Mouse (Mus musculus) forebrain, embryonic 13.5 days (tissue): ENCODE measurements at regions not wholly inside any gene's neighbourhood (a gene's known extent, or its start where the extent isn't known, plus 50 kb on each side); places are given as distances from the start of the nearest gene placed in this dataset.

Experiments
- ATAC-seq: fragments of 200-750 bp; cut with Nextera tagmentation; 2 replicates; pipeline ENCODE4 v1.8.0; 2017
- H3K27ac ChIP-seq: fragments of 300-500 bp; sonication (generic); 2 replicates; pipeline ENCODE4 v1.5.1; 2015; ENCODE audit warnings: inconsistent platforms, mild to moderate bottlenecking, moderate library complexity
- H3K27me3 ChIP-seq: fragments of 300-500 bp; sonication (generic); 2 replicates; pipeline ENCODE4 v1.6.1; 2015; ENCODE audit warnings: mild to moderate bottlenecking, inconsistent platforms
- H3K36me3 ChIP-seq: fragments of 300-500 bp; sonication (generic); 2 replicates; pipeline ENCODE4 v1.6.1; 2015; ENCODE audit warnings: mild to moderate bottlenecking, inconsistent platforms; ENCODE audit not compliant: poor library complexity, severe bottlenecking
- H3K4me1 ChIP-seq: fragments of 300-500 bp; sonication (generic); 2 replicates; pipeline ENCODE4 v1.6.1; 2015; ENCODE audit warnings: inconsistent platforms
- H3K4me2 ChIP-seq: fragments of 300-500 bp; sonication (generic); 2 replicates; pipeline ENCODE4 v1.6.1; 2015; ENCODE audit warnings: inconsistent platforms, mild to moderate bottlenecking, moderate library complexity
- H3K4me3 ChIP-seq: fragments of 300-500 bp; sonication (generic); 2 replicates; pipeline ENCODE4 v1.5.1; 2015; ENCODE audit warnings: mild to moderate bottlenecking, inconsistent platforms
- H3K9ac ChIP-seq: fragments of 300-500 bp; sonication (generic); 2 replicates; pipeline ENCODE4 v1.6.1; 2015; ENCODE audit warnings: mild to moderate bottlenecking, inconsistent platforms
- H3K9me3 ChIP-seq: fragments of 300-500 bp; sonication (generic); replicated peaks from 2 replicates; pipeline ENCODE4 v1.6.1; 2016; ENCODE audit warnings: inconsistent platforms
- WGBS: fragments of 180-500 bp; shearing (Covaris S2); methylation state at CpG from one replicate; pipeline ENCODE4 v1.1.7; 2015; 5-methylcytosine and 5-hydroxymethylcytosine counted together

GRCm38 (mm10) chr10:114325097-114325496, 477.0 kb downstream of the Trhde start:
- Histone ChIP-seq H3K9ac (no peak overlapping the region), H3K9me3 (no peaks in the 10 kb centered on the region), H3K4me1 (no peaks in the 10 kb centered on the region), H3K4me2 (no peak overlapping the region), H3K4me3 (no peak overlapping the region), H3K27me3 (no peaks in the 10 kb centered on the region), H3K27ac (no peak overlapping the region), H3K36me3 (no peaks in the 10 kb centered on the region)
- 83% methylated on average over 3 of the region's 3 CpGs for WGBS
- ATAC-seq, result peak; percentile 51; the same call in 1 of the 2 replicates

GRCm38 (mm10) chr10:114321510-114321909, 480.6 kb downstream of the Trhde start:
- no peak overlapping the region for H3K9ac ChIP-seq
- WGBS, result 79% methylated on average over 4 of the region's 4 CpGs
- no peaks in the 10 kb centered on the region for H3K27me3 ChIP-seq
- no peaks in the 10 kb centered on the region for H3K9me3 ChIP-seq
- no peak overlapping the region for H3K4me3 ChIP-seq
- no peaks in the 10 kb centered on the region for H3K4me1 ChIP-seq
- ATAC-seq, result peak; percentile 48; the same call in 1 of the 2 replicates
- no peak overlapping the region for H3K4me2 ChIP-seq
- no peak overlapping the region for H3K27ac ChIP-seq
- no peaks in the 10 kb centered on the region for H3K36me3 ChIP-seq

GRCm38 (mm10) chr10:114318516-114318915, 483.6 kb downstream of the Trhde start:
- H3K9ac ChIP-seq, result no peak overlapping the region
- H3K36me3 ChIP-seq, result no peaks in the 10 kb centered on the region
- H3K27ac ChIP-seq, result no peak overlapping the region
- H3K9me3 ChIP-seq, result no peaks in the 10 kb centered on the region
- H3K4me2 ChIP-seq, result no peak overlapping the region
- H3K27me3 ChIP-seq, result no peaks in the 10 kb centered on the region
- ATAC-seq, result no peak; the same call in 1 of the 2 replicates
- no peaks in the 10 kb centered on the region for H3K4me1 ChIP-seq
- WGBS, result 80% methylated on average over 1 of the region's 1 CpGs
- H3K4me3 ChIP-seq, result no peak overlapping the region
